Mouse (Mus musculus) heart, embryonic 14.5 days (tissue): ENCODE results near the gene Gramd1c. TPM values are rescaled to one million over a fixed set of nuclear protein-coding genes. Genes with fewer than 3 reads are reported as not detected.

Experiments used
- ATAC-seq: fragments of 200-750 bp; cut with Nextera tagmentation; 2 replicates; pipeline ENCODE4 v1.8.0; 2017; ENCODE audit warnings: low read depth, moderate TSS enrichment; ENCODE audit not compliant: insufficient number of reproducible peaks, insufficient read depth, low FRiP score
- H3K27ac ChIP-seq, 2 experiments: fragments of 200-500 bp in 1 of 2; fragments of 300-500 bp in 1 of 2; sonication (generic) in 1 of 2; replicated peaks in 1 of 2; 2 replicates each; pipeline ENCODE4 v1.5.1; 2012 to 2014; ENCODE audit warnings: low read depth in 2 of 2, low read length in 2 of 2, control low read depth in 1 of 2, mild to moderate bottlenecking in 1 of 2, mixed read lengths in 1 of 2; ENCODE audit not compliant: control insufficient read depth in 1 of 2, insufficient read depth in 1 of 2
- H3K27me3 ChIP-seq: fragments of 300-500 bp; sonication (generic); 2 replicates; pipeline ENCODE4 v1.6.1; 2014; ENCODE audit warnings: mild to moderate bottlenecking, low read length, control low read depth; ENCODE audit not compliant: control insufficient read depth, insufficient read depth
- H3K36me3 ChIP-seq: fragments of 300-500 bp; sonication (generic); 2 replicates; pipeline ENCODE4 v1.6.1; 2014; ENCODE audit warnings: mild to moderate bottlenecking, control low read depth, low read length, mixed read lengths; ENCODE audit not compliant: control insufficient read depth, insufficient read depth
- H3K4me1 ChIP-seq, 2 experiments: fragments of 200-500 bp in 1 of 2; fragments of 300-500 bp in 1 of 2; sonication (generic) in 1 of 2; 2 replicates each; pipeline ENCODE4 v1.6.1; 2012 to 2014; ENCODE audit warnings: low read length in 2 of 2, control low read depth in 1 of 2, mixed read lengths in 1 of 2; ENCODE audit not compliant: control insufficient read depth in 2 of 2, insufficient read depth in 2 of 2
- H3K4me2 ChIP-seq: fragments of 300-500 bp; sonication (generic); 2 replicates; pipeline ENCODE4 v1.6.1; 2014; ENCODE audit warnings: mild to moderate bottlenecking, low read length
- H3K4me3 ChIP-seq, 2 experiments: fragments of 200-500 bp in 1 of 2; fragments of 300-500 bp in 1 of 2; sonication (generic) in 1 of 2; 2 replicates each; pipeline ENCODE4 v1.5.1; 2012 to 2014; ENCODE audit warnings: low read length in 2 of 2, mild to moderate bottlenecking in 2 of 2, control low read depth in 1 of 2, low read depth in 1 of 2, moderate library complexity in 1 of 2; ENCODE audit not compliant: control insufficient read depth in 1 of 2, insufficient read depth in 1 of 2
- H3K9ac ChIP-seq: fragments of 300-500 bp; sonication (generic); 2 replicates; pipeline ENCODE4 v1.6.1; 2014; ENCODE audit warnings: mild to moderate bottlenecking, low read length
- H3K9me3 ChIP-seq: fragments of 300-500 bp; sonication (generic); 2 replicates; pipeline ENCODE4 v1.6.1; 2016; ENCODE audit warnings: low read length, control low read depth; ENCODE audit not compliant: control insufficient read depth
- WGBS: fragments of 180-500 bp; shearing (Covaris S2); extraction: QIAGEN DNeasy Blood & Tissue Kit; methylation state at CpG from one replicate; pipeline ENCODE4 v1.1.7; 2014; 5-methylcytosine and 5-hydroxymethylcytosine counted together
- polyA plus RNA-seq: library from polyadenylated mRNA; unstranded; fragments of >200 nt; fragmentation: Nextera tagmentation; extraction: Ambion mirVana; gene quantifications from 2 replicates; pipeline ENCODE4 v1.2.1, GENCODE M21; 2014

The Gramd1c gene
- polyA plus RNA-seq, 1 experiment from 2014 or later: 6.8 TPM

GRCm38 (mm10) chr16:43954913-43955312, 108.2 kb downstream of the Gramd1c start:
- WGBS: 64% methylated on average over 6 of the region's 6 CpGs
- H3K4me1 ChIP-seq: no peaks in the 10 kb centered on the region

GRCm38 (mm10) chr16:43951591-43951990, 111.6 kb downstream of the Gramd1c start:
- no peak overlapping the region for H3K27ac ChIP-seq
- no peak overlapping the region for H3K4me2 ChIP-seq
- H3K4me1 ChIP-seq: no peaks in the 10 kb centered on the region
- H3K36me3 ChIP-seq: no peaks in the 10 kb centered on the region
- 60% methylated on average over 4 of the region's 4 CpGs for WGBS
- H3K9me3 ChIP-seq: no peaks in the 10 kb centered on the region
- ATAC-seq: no peak
- no peak overlapping the region for H3K9ac ChIP-seq
- no peaks in the 10 kb centered on the region for H3K27me3 ChIP-seq
- no peak overlapping the region for H3K4me3 ChIP-seq

More at GRCm38 (mm10) chr16:43954913-43955312, 108.2 kb downstream of the Gramd1c start:
- Histone ChIP-seq H3K4me2 (no peak overlapping the region), H3K27ac (no peak overlapping the region), H3K9ac (no peak overlapping the region), H3K27me3 (no peaks in the 10 kb centered on the region), H3K36me3 (peaks cover 12% of the 10 kb centered on the region; the same call in 1 of the 2 replicates), H3K4me3 (no peak overlapping the region), H3K9me3 (no peaks in the 10 kb centered on the region)
- ATAC-seq: no peak

- Histone ChIP-seq H3K9me3 (no peaks in the 10 kb centered on the region), H3K4me3 (no peak overlapping the region), H3K36me3 (no peaks in the 10 kb centered on the region), H3K4me2 (no peak overlapping the region), H3K27ac (no peak overlapping the region), H3K27me3 (no peaks in the 10 kb centered on the region), H3K4me1 (no peaks in the 10 kb centered on the region), H3K9ac (no peak overlapping the region)
- no peak for ATAC-seq
- 64% methylated on average over 3 of the region's 3 CpGs for WGBS
Observed at GRCm38 (mm10) chr16:43945869-43946268, 117.3 kb downstream of the Gramd1c start.

GRCm38 (mm10) chr16:43945351-43945750, 117.8 kb downstream of the Gramd1c start:
- H3K27ac ChIP-seq: no peak overlapping the region
- H3K9ac ChIP-seq: no peak overlapping the region
- WGBS: 84% methylated on average over 3 of the region's 3 CpGs
- no peaks in the 10 kb centered on the region for H3K9me3 ChIP-seq
- ATAC-seq: no peak
- H3K27me3 ChIP-seq: no peaks in the 10 kb centered on the region
- H3K4me2 ChIP-seq: no peak overlapping the region
- H3K36me3 ChIP-seq: no peaks in the 10 kb centered on the region
- H3K4me1 ChIP-seq: no peaks in the 10 kb centered on the region
- H3K4me3 ChIP-seq: no peak overlapping the region

GRCm38 (mm10) chr16:43940846-43941245, 122.3 kb downstream of the Gramd1c start:
- H3K4me1 ChIP-seq: no peaks in the 10 kb centered on the region
- H3K27ac ChIP-seq: no peak overlapping the region
- H3K9me3 ChIP-seq: no peaks in the 10 kb centered on the region
- no peak overlapping the region for H3K9ac ChIP-seq
- no peaks in the 10 kb centered on the region for H3K27me3 ChIP-seq
- ATAC-seq: no peak
- no peak overlapping the region for H3K4me2 ChIP-seq
- no peak overlapping the region for H3K4me3 ChIP-seq
- WGBS: 91% methylated on average over 4 of the region's 4 CpGs
- no peaks in the 10 kb centered on the region for H3K36me3 ChIP-seq

GRCm38 (mm10) chr16:43935892-43936291, 127.3 kb downstream of the Gramd1c start:
- Histone ChIP-seq H3K27me3 (no peaks in the 10 kb centered on the region), H3K4me1 (no peaks in the 10 kb centered on the region; a peak in 1 of 4 replicates), H3K27ac (no peak overlapping the region), H3K4me2 (no peak overlapping the region), H3K9ac (no peak overlapping the region), H3K36me3 (no peaks in the 10 kb centered on the region), H3K4me3 (no peak overlapping the region), H3K9me3 (no peaks in the 10 kb centered on the region)
- no peak for ATAC-seq
- 69% methylated on average over 3 of the region's 3 CpGs for WGBS

- Histone ChIP-seq H3K27ac (no peak overlapping the region), H3K4me1 (no peaks in the 10 kb centered on the region; a peak in 1 of 4 replicates), H3K9me3 (no peaks in the 10 kb centered on the region), H3K9ac (no peak overlapping the region), H3K4me2 (no peak overlapping the region), H3K4me3 (no peak overlapping the region), H3K36me3 (no peaks in the 10 kb centered on the region), H3K27me3 (no peaks in the 10 kb centered on the region)
- WGBS: 65% methylated on average over 3 of the region's 3 CpGs
- ATAC-seq: no peak
Observed at GRCm38 (mm10) chr16:43935367-43935766, 127.8 kb downstream of the Gramd1c start.

GRCm38 (mm10) chr16:43934856-43935255, 128.3 kb downstream of the Gramd1c start:
- H3K4me1 ChIP-seq: no peaks in the 10 kb centered on the region; a peak in 1 of 4 replicates
- ATAC-seq: no peak
- H3K4me3 ChIP-seq: no peak overlapping the region
- no peak overlapping the region for H3K9ac ChIP-seq
- no peaks in the 10 kb centered on the region for H3K9me3 ChIP-seq
- H3K36me3 ChIP-seq: no peaks in the 10 kb centered on the region
- H3K27ac ChIP-seq: no peak overlapping the region
- 83% methylated on average over 8 of the region's 8 CpGs for WGBS
- H3K27me3 ChIP-seq: no peaks in the 10 kb centered on the region
- H3K4me2 ChIP-seq: no peak overlapping the region
